Mouse (Mus musculus): ENCODE data around the gene Fut2. TPM values are rescaled to one million over a fixed set of nuclear protein-coding genes. Genes with fewer than 3 reads are reported as not detected.
"Not testable (repeated sequence)": the region's sequence is repeated elsewhere in the genome, so short reads cannot be mapped to it uniquely, and the experiment has no call there.

The Fut2 gene
- polyA plus RNA-seq, 1 experiment from 2014 or later, result 35.1 TPM

GRCm38 (mm10) chr7:45677627-45678295, 11.6 kb upstream of the Fut2 start:
- Histone ChIP-seq H3K9ac (ENCODE audit: low read length) (no peak overlapping the region), H3K27ac (replicated peaks) (peak overlapping the region; percentile 81), H3K4me3 (ENCODE audit: low read depth, low read length) (no peak overlapping the region), H3K27me3 (ENCODE audit: control insufficient read depth, insufficient read depth, low read length) (no peaks in the 10 kb centered on the region), H3K4me2 (replicated peaks; ENCODE audit: low read depth) (no peak overlapping the region), H3K9me3 (ENCODE audit: control insufficient read depth, low read length) (no peaks in the 10 kb centered on the region), H3K36me3 (ENCODE audit: control insufficient read depth, insufficient read depth, low read length) (no peaks in the 10 kb centered on the region), H3K4me1 (replicated peaks; ENCODE audit: control insufficient read depth, insufficient read depth) (no peaks in the 10 kb centered on the region)
- ATAC-seq (ENCODE audit: low FRiP score, low TSS enrichment) (no peak), DNase-seq (ENCODE audit: low spot score) (peak; percentile 64)
- 45% methylated on average over 7 of the region's 7 CpGs for WGBS
- no peak for TF ChIP-seq EP300 (optimal IDR thresholded peaks at IDR 0.05)

- WGBS, result 96% methylated on average over 9 of the region's 9 CpGs
- Histone ChIP-seq H3K9ac (ENCODE audit: low read length) (no peak overlapping the region), H3K9me3 (ENCODE audit: control insufficient read depth, low read length) (no peaks in the 10 kb centered on the region), H3K27me3 (ENCODE audit: control insufficient read depth, insufficient read depth, low read length) (no peaks in the 10 kb centered on the region), H3K36me3 (ENCODE audit: control insufficient read depth, insufficient read depth, low read length) (no peaks in the 10 kb centered on the region), H3K4me1 (replicated peaks; ENCODE audit: control insufficient read depth, insufficient read depth) (peaks cover 2% of the 10 kb centered on the region; the same call in 1 of the 2 replicates), H3K27ac (replicated peaks) (no peak overlapping the region), H3K4me2 (replicated peaks; ENCODE audit: low read depth) (no peak overlapping the region), H3K4me3 (ENCODE audit: low read depth, low read length) (no peak overlapping the region)
- no peak for ATAC-seq (ENCODE audit: low FRiP score, low TSS enrichment)
- DNase-seq (ENCODE audit: low spot score), result no peak
- TF ChIP-seq CTCF (IDR thresholded peaks at IDR 0.05; ENCODE audit: low read depth) (peak; percentile 56), EP300 (optimal IDR thresholded peaks at IDR 0.05) (no peak)
Measured at GRCm38 (mm10) chr7:45668921-45669320, 2.7 kb upstream of the Fut2 start.

- peaks cover 2% of the 10 kb centered on the region; the same call in 1 of the 2 replicates for H3K4me1 ChIP-seq (replicated peaks; ENCODE audit: control insufficient read depth, insufficient read depth)
- TF ChIP-seq EP300 (optimal IDR thresholded peaks at IDR 0.05), result no peak
- no peak for TF ChIP-seq CTCF (IDR thresholded peaks at IDR 0.05; ENCODE audit: low read depth)
- H3K4me3 ChIP-seq (ENCODE audit: low read depth, low read length), result no peak overlapping the region
- ATAC-seq (ENCODE audit: low FRiP score, low TSS enrichment) (no peak), DNase-seq (ENCODE audit: low spot score) (peak; percentile 53)
- no peak overlapping the region for H3K4me2 ChIP-seq (replicated peaks; ENCODE audit: low read depth)
- WGBS, result 60% methylated on average over 14 of the region's 14 CpGs
- no peaks in the 10 kb centered on the region for H3K36me3 ChIP-seq (ENCODE audit: control insufficient read depth, insufficient read depth, low read length)
- no peaks in the 10 kb centered on the region for H3K27me3 ChIP-seq (ENCODE audit: control insufficient read depth, insufficient read depth, low read length)
- no peaks in the 10 kb centered on the region for H3K9me3 ChIP-seq (ENCODE audit: control insufficient read depth, low read length)
- H3K9ac ChIP-seq (ENCODE audit: low read length), result no peak overlapping the region
- no peak overlapping the region for H3K27ac ChIP-seq (replicated peaks)
Measured at GRCm38 (mm10) chr7:45667761-45668160, 1.6 kb upstream of the Fut2 start.

- TF ChIP-seq CTCF (IDR thresholded peaks at IDR 0.05; ENCODE audit: low read depth) (no peak), EP300 (optimal IDR thresholded peaks at IDR 0.05) (no peak)
- Histone ChIP-seq H3K27ac (replicated peaks) (peak overlapping the region; percentile 89), H3K4me2 (replicated peaks; ENCODE audit: low read depth) (peak overlapping the region; percentile 45), H3K9ac (ENCODE audit: low read length) (peak overlapping the region; percentile 60), H3K4me3 (ENCODE audit: low read depth, low read length) (peak overlapping the region; percentile 37), H3K9me3 (ENCODE audit: control insufficient read depth, low read length) (no peaks in the 10 kb centered on the region), H3K4me1 (replicated peaks; ENCODE audit: control insufficient read depth, insufficient read depth) (peaks cover 2% of the 10 kb centered on the region; the same call in 1 of the 2 replicates), H3K36me3 (ENCODE audit: control insufficient read depth, insufficient read depth, low read length) (no peaks in the 10 kb centered on the region), H3K27me3 (ENCODE audit: control insufficient read depth, insufficient read depth, low read length) (no peaks in the 10 kb centered on the region)
- 48% methylated on average over 13 of the region's 13 CpGs for WGBS
- peak; percentile 60 for ATAC-seq (ENCODE audit: low FRiP score, low TSS enrichment)
- DNase-seq (ENCODE audit: low spot score), result peak; percentile 70
Measured at GRCm38 (mm10) chr7:45665303-45666138, 673 bp downstream of the Fut2 start.

GRCm38 (mm10) chr7:45661702-45662101, 4.5 kb downstream of the Fut2 start:
- H3K27me3 ChIP-seq (ENCODE audit: control insufficient read depth, insufficient read depth, low read length); H3K4me3 ChIP-seq (ENCODE audit: low read depth, low read length); DNase-seq (ENCODE audit: low spot score); H3K27ac ChIP-seq (replicated peaks); H3K36me3 ChIP-seq (ENCODE audit: control insufficient read depth, insufficient read depth, low read length); ATAC-seq (ENCODE audit: low FRiP score, low TSS enrichment); H3K9ac ChIP-seq (ENCODE audit: low read length); H3K4me2 ChIP-seq (replicated peaks; ENCODE audit: low read depth); H3K4me1 ChIP-seq (replicated peaks; ENCODE audit: control insufficient read depth, insufficient read depth); H3K9me3 ChIP-seq (ENCODE audit: control insufficient read depth, low read length): not testable (repeated sequence)
- 89% methylated on average over 6 of the region's 6 CpGs for WGBS

Measured in stomach, postnatal 0 days (tissue).